Mouse (Mus musculus): Measurements from ENCODE around the gene Dnah8.
"Not testable (repeated sequence)": the region's sequence is repeated elsewhere in the genome, so short reads cannot be mapped to it uniquely, and the experiment has no call there.

Gene Dnah8

DNA sequence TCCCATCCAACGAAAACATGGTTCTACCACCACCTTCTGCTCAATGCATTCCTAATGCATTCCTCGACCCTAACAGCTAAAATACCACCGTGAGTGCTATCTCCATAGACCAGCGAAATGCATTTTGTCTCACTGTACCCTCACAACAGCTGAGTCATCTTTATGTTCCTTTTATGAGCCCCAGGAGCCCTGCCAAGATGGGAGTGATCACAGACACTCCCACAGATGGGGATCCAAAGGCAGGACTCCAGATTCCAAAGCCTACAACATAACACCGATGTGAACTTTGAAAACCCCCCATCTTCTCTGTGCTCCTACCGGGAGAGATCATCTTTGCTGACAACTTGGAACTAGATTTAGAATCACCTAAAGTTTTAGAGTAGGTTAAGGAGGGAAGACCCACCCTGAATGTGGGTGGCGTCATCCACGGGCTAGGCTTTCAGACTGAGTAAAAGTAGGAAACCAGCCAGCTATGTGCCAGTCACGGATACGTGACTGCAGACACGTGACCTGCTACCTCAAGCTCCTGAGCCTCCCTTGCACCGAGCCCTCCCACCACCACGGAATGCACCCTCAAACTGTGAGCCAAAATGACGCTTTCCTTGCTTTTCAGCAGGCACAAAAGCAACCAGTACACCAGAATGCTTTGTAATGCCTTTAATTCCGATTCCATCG, 14.7 kb upstream of the Dnah8 start:
- peak in 1 of 2 experiments; percentile 30 for DNase-seq

DNA sequence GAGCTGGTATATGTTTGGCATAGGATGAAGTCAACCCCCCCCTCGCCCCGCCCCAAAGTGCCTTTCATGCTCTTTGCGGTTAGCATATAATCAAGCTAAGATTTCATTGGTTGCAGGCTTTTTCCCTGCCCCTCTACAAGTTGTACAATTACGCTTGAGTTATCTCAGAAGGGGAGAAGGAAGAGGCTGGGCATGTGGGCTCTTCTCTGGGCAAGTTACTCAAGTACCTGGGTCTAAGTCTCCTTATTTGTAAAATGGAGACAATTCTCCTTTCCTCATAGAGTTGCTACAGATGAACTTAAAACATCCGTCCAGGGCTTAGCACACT, 14.2 kb upstream of the Dnah8 start:
- DNase-seq: no peak

DNA sequence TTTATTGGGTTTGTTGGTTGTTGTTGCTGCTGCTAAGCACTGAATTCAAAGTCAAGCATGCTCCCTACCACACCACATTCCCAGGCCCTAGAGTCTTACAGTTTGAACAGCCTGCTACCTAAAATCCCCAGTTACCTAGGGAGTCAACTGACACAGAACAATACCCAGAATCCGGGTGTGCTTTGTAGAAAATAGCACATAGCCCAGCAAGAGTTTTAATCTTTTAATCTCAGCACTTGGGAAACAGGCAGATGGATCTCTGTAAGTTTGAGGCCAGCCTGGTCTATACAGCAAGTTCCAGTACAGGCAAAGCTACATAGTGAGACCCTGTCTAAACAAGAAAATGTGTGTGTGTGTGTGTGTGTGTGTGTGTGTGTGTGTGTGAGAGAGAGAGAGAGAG, 13.4 kb upstream of the Dnah8 start:
- no peak for DNase-seq

DNA sequence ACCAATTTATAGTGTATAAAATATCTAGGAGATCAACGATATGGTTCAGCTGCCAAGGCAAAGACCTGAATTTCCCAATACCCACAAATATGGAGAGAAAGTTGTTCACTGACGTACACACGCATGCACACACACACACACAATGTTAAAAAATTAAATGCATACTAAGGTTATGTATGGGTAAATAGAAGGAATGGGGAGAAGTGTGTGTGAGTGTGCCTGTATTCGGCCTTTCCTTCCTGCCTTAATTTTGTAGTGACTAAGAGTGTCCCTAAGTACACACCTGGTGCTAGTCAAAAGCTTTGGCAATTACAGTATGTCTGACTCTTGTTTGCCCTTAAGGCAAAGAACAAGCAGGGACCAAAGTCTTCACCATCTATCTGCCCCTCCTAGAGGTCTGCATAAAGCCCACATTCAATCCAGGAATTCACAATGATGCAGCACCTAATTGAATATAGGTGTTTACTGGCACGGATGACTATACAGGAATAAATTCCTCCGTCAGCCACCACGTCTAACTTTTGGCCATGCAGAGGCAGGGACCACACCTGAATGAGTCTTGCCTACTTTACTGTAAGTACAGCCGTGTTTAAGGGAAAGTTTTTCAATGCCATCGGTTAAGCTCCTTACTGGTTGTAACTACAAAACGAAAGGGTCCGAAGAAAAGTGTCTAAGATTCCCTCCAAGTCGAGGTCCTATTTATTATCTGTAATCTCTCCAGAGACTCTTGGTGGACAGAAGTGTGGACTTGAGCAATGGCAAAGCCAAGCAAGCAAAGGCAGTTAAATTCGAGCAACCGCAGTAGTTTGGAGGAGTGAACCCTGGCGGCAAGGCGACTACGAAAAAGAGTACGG, 12.7 kb upstream of the Dnah8 start:
- DNase-seq: no peak

DNA sequence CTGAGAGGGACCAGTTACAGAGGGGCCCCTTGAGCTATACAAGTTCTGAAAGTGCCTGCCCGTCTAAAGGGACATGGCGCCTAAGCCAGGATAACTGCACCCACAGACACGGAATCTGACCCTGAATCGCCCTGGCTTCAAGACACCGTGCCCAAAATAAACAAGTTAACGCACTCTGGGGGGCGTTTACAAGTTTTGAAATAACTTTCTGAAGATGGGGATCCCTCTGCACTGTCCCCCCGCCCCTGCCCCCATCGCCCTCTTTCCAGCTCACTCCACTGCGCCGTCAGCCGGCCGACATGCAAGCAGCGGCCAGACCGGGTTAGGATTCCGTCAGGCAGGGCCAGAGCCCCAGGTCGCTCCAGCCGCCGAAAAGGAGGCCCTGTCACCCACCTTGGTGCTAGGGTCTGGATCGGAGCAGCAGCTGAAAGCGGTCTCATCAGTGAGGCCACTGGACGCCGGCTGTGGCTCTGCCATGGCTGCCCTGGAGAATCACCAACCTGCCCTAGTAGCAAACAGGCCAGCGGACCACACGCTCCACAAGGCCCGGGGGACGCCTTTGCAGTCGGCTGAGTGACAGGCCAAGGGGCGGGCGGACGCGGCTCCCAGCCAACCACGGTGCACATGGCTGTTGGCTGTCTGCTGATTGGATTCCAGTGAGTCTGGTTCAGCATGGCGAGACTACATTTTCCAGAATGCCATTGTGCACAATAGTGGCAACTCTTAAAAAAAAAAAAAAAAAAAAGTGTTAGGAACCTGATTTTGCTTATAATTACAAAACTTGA, 11.9 kb upstream of the Dnah8 start:
- peak; percentile 100 for DNase-seq

DNA sequence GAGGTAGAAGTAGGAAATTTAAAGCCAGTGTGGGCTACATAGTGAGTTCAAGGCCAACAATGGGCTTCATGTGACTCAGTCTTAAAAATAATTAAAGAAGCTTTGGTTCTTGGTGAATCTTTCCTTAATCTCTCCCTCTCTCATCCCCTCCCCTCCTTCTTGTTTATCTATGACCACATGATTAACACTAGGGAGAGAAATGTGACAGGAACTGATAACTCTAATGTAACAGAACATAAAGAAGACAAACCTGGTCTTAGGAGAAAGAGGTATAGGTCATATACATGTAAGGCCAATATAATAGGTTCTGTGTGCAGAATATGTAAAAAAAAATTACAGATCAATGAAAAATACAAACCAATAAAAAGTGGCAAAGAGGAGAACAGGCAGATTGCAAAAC, 10.8 kb upstream of the Dnah8 start:
- no peak for DNase-seq

DNA sequence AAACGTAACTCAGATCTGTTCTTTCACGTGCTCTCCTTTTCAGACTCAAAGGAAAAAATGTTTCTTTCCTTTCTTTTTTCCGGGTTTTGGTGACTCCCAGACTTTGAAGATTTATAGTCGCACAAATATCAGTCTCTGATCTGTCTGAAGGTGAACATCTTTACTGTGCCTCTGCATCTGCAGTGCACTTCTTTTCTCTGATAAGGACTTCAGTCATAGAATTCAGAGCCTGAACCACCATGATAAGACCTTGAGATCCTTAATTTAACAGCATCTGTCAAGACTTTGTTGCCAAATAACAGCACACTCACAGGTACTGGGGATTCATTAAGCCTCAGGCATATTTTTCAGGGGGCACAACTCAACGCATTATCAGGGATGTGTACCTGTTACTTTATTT, 8.0 kb upstream of the Dnah8 start:
- DNase-seq: no peak

- no peak for DNase-seq
Measured at GRCm38 (mm10) chr17:30618136-30618891, 5.8 kb upstream of the Dnah8 start.

DNA sequence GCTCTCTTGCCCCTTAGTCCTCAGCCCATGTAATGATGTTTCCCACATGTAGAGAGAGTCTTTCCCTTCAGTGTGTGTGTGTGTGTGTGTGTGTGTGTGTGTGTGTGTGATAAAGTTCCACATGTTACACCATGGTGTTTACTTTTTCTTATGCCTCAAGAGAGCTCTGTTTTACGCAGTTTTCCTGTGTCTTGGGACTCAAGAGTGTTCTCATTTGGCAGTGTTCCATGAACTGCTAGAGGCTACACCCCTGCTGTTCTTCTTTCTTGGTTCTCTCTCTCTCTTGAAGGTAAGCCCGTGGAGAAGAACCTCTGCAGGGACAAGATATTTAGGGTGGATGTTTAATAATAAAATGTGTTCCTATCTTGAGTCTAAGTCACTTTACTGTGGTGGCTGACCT, 5.0 kb upstream of the Dnah8 start:
- DNase-seq: no peak

DNA sequence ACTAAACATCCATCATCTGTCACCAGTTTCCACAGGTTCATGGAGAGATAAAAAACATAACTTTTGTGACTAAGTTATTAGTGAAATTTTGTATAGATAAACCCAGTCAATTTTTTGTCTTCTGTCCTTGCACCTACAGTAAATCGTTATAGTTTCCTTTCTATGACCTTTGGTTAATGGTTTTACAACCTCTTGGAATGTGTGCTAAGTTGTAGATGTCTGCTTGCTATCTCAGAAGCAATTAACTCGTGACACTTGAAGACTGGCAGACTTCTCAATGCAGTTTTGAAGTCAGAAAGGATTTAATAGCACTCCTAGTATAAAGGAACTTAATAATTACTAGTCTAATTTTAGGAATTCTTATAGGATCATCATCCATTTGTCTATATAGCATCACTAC, 3.6 kb upstream of the Dnah8 start:
- no peak for DNase-seq

DNA sequence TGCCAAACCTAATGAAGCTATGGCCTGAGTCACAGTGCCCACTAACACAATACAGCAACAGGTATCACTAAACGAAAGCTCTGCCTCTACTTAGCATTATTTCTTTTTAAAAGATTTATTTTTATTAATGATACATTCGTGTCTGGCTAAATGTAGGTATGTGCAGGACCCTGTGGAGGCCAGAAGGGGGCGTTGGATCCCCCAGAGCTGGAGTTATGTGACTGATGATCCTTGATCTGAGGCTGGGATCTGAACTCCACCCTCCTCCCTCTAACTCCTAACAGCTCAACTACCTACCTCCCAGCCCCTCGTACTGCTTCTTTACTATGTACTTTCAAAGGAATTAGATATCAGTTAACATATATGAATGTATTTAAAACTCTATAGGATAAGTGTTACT, 2.7 kb upstream of the Dnah8 start:
- DNase-seq: no peak

- no peak for DNase-seq
Measured at GRCm38 (mm10) chr17:30623200-30623599, 954 bp upstream of the Dnah8 start.

- DNase-seq: not testable (repeated sequence)
Measured at GRCm38 (mm10) chr17:30626719-30627118, 2.6 kb downstream of the Dnah8 start, which contains the start of gene Glo1. Gene Glo1 (minus strand): TSS chr17:30626871.

GRCm38 (mm10) chr17:30635367-30635766, 11.2 kb downstream of the Dnah8 start:
- peak; percentile 51 to 62 for DNase-seq

DNA sequence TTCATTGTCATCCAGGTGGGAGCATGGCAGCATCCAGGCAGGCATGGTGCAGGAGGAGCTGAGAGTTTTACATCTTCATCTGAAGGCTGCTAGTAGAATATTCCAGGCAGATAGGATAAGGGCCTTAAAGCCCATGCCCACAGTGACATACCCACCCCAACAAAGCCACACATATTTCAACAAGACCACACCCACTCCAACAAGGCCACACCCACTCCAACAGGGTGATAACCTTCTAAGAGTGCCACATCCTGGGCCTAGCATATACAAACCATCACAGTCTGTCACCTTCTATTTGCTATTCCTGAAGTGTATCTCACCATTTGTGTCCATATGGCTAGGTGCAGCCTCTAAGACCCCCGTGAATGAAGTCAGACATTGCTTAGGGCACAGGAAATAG, 13.6 kb downstream of the Dnah8 start:
- no peak for DNase-seq

- no peak for DNase-seq
Measured at GRCm38 (mm10) chr17:30638996-30639395, 14.8 kb downstream of the Dnah8 start.

GRCm38 (mm10) chr17:30640896-30641295, 16.7 kb downstream of the Dnah8 start:
- no peak for DNase-seq

- DNase-seq: peak in 1 of 2 experiments; percentile 22
Measured at GRCm38 (mm10) chr17:30648770-30649169, 24.6 kb downstream of the Dnah8 start.

DNA sequence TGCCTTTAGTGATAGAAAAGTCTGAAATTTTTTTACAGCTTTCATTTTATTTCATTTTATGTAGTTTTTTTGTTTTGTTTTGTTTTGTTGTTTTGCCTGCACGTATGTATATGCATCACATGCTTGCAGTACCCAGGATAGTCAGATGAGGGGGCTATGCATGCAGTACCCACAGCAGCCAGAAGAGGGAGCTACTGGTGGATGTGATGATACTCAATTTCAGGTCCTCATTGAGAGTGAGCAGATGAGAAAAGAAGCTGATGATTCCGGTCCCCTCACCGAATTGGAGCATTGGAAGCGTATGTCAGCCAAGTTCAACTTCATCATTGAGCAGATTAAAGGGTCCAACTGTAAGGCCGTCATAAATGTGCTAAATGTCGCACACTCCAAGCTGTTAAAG, 28.9 kb downstream of the Dnah8 start:
- peak; percentile 32 to 56 for DNase-seq

GRCm38 (mm10) chr17:30657530-30658151, 33.5 kb downstream of the Dnah8 start:
- no peak for DNase-seq

DNA sequence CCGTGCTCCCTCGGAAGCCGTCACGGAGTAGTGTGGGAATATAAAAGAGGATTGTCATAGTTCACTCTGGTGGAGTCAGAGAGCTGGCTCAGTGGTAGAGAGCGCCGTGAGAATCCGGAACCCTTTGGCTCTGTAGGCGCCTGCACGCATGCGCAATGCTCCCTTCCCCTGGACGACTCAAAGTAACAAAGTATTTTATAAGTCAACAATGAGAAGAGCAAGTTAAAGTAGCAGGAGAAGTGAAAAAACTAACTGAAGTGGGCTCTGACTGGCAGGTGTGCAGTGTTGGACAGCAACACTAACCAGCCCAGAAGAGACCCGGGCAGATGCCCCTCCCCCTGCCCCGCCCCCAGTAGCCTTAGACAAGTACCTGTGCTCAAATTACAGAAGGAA, 34.0 kb downstream of the Dnah8 start:
- DNase-seq: peak; percentile 52 to 71

- no peak for DNase-seq
Measured at GRCm38 (mm10) chr17:30662131-30662530, 38.0 kb downstream of the Dnah8 start.

All from cerebellum, postnatal 10 days (tissue).